Mouse (Mus musculus) bone marrow macrophage, adult 2 months (primary cell): ENCODE results near the gene Tet1.

Experiments
- CTCF ChIP-seq: IDR thresholded peaks from 2 replicates; pipeline ENCODE4 v1.5.1; 2012; ENCODE audit warnings: low read depth, mild to moderate bottlenecking, low read length, moderate library complexity
- POLR2A ChIP-seq: IDR thresholded peaks from 2 replicates; pipeline ENCODE4 v1.6.1; 2012; ENCODE audit warnings: mild to moderate bottlenecking, low read depth, low read length, borderline replicate concordance

DNA sequence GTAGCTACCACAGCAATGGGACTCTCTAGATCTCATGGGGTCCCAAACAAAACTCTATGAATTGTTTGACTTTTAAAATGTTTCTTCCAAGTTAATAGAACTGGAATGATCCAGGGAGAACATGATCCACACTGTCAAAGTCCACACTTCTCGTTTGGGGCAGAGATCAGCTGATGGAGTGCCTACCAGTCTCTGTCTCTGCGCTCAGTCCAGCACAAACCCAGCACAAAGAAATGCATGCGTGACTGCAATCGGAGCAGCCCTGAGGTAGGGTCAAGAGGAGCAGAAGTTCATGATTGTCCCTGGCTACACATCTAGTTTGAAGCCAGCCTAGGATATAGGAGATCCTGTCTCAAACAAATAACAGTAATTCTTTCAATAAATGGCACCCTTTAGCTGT is 85.4 kb downstream of the Tet1 start:
- no peak for TF ChIP-seq POLR2A
- no peak for TF ChIP-seq CTCF
